Mouse (Mus musculus): Measurements from ENCODE around the gene Cobll1. TPM values are rescaled to one million over a fixed set of nuclear protein-coding genes. Genes with fewer than 3 reads are reported as not detected.

Cobll1 gene
- polyA plus RNA-seq, 1 experiment from 2014 or later = 3.8 TPM

DNA sequence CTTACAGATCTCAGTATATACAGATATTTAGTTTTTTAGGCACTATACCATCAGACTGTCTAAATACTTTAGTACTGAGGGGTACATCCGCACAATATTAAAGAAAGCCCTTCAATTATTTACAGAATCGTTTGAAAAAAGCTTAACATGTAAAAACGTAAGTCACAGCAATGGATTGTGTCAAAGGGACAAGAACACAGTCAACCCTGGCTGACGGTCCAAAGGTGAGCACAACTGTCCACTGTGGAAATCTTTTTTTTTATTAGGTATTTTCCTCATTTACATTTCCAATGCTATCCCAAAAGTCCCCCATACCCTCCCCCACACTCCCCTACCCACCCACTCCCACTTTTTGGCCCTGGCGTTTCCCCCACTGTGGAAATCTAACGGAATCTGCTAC lies 67.1 kb downstream of the Cobll1 start:
- Histone ChIP-seq H3K27ac (replicated peaks) (no peak overlapping the region), H3K4me3 (replicated peaks) (no peak overlapping the region), H3K4me2 (no peak overlapping the region), H3K9me3 (replicated peaks) (no peaks in the 10 kb centered on the region), H3K36me3 (replicated peaks) (no peaks in the 10 kb centered on the region), H3K4me1 (replicated peaks) (peaks cover 4% of the 10 kb centered on the region; the same call in 1 of the 2 replicates), H3K27me3 (no peaks in the 10 kb centered on the region), H3K9ac (no peak overlapping the region)
- WGBS (ENCODE audit: insufficient replicate concordance) = 53% methylated on average over 6 of the region's 6 CpGs
- no peak for ATAC-seq (ENCODE audit: insufficient read depth)

DNA sequence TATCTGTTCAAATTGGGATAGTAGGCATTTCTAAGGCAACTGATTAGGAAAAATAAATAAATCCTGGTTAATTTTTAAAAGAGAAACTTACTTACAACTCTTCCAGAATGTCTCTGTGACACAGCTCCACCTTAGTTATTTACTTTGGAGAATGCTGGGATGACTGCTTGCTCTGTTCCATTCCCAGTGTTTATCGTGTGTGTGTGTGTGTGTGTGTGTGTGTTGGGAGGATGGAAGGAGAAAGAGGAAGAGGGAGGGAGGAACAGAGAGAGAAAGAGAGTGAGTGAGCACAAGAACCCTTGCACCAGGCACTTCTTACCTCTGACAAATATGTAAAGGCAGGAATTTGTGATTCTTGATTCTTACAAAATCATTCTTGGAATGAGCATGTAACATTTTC lies 67.7 kb downstream of the Cobll1 start:
- no peak for ATAC-seq (ENCODE audit: insufficient read depth)
- H3K27ac ChIP-seq (replicated peaks) = no peak overlapping the region
- H3K4me2 ChIP-seq = peak overlapping the region; percentile 31; the same call in 1 of the 2 replicates

DNA sequence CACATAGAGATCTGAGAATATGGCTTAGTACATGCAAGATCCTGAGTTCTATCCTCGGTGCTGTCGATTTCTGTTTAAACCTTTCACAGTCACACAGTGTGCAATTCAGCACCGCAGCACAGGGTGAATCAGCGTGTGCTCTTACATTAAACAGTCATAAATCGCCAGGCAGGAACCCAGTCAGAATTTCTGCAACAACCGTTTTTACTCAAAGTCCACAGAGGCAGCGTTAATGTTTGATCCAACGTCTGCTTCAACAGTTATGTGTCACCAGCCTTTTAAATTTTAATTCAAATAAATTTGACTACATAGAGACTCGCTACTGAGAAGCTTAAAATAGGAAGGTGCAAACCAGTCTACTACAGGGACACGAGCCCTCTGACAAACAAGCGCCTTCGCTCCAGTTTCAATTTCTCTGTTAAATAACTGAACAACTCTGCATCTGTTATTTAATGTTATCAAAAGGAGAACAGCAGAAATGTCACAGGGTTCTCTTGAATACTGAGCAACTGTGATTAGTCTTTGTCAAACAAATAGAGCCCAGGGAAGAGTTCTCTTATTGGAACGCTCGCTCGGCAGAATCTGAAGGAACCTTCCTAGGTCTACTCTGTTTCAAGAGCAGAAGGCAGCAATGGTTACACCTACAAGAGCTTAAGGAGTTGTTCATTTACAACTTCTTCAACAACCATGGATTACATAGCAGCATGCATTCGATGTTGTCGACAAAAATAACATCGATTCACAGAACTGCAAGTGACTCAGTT lies 68.3 kb downstream of the Cobll1 start:
- WGBS (ENCODE audit: insufficient replicate concordance) = 68% methylated on average over 18 of the region's 18 CpGs
- H3K4me1 ChIP-seq (replicated peaks) = peaks cover 4% of the 10 kb centered on the region; the same call in 1 of the 2 replicates
- ATAC-seq (ENCODE audit: insufficient read depth) = no peak
- H3K9me3 ChIP-seq (replicated peaks) = no peaks in the 10 kb centered on the region
- no peaks in the 10 kb centered on the region for H3K27me3 ChIP-seq
- peak overlapping the region; percentile 31 for H3K4me2 ChIP-seq
- no peaks in the 10 kb centered on the region for H3K36me3 ChIP-seq (replicated peaks)
- no peak overlapping the region for H3K9ac ChIP-seq
- peak overlapping the region; percentile 20; the same call in 1 of the 2 replicates for H3K27ac ChIP-seq (replicated peaks)
- H3K4me3 ChIP-seq (replicated peaks) = no peak overlapping the region

More for the DNA sequence above, 67.7 kb downstream of the Cobll1 start:
- WGBS (ENCODE audit: insufficient replicate concordance) = 30% methylated on average over 1 of the region's 1 CpGs
- H3K27me3 ChIP-seq = no peaks in the 10 kb centered on the region
- peaks cover 4% of the 10 kb centered on the region; the same call in 1 of the 2 replicates for H3K4me1 ChIP-seq (replicated peaks)
- no peaks in the 10 kb centered on the region for H3K9me3 ChIP-seq (replicated peaks)
- no peak overlapping the region for H3K9ac ChIP-seq
- H3K36me3 ChIP-seq (replicated peaks) = no peaks in the 10 kb centered on the region
- H3K4me3 ChIP-seq (replicated peaks) = no peak overlapping the region

- Histone ChIP-seq H3K36me3 (replicated peaks) (no peaks in the 10 kb centered on the region), H3K9me3 (replicated peaks) (no peaks in the 10 kb centered on the region), H3K4me2 (peak overlapping the region; percentile 31; the same call in 1 of the 2 replicates), H3K27ac (replicated peaks) (0 out of 2 replicates have a peak overlapping the region, but pooled peaks have one; percentile 20), H3K4me1 (replicated peaks) (peaks cover 4% of the 10 kb centered on the region; the same call in 1 of the 2 replicates), H3K4me3 (replicated peaks) (no peak overlapping the region), H3K9ac (no peak overlapping the region), H3K27me3 (no peaks in the 10 kb centered on the region)
- no peak for ATAC-seq (ENCODE audit: insufficient read depth)
- WGBS (ENCODE audit: insufficient replicate concordance) = 69% methylated on average over 5 of the region's 5 CpGs
Measured at GRCm38 (mm10) chr2:65170256-65170655, 68.9 kb downstream of the Cobll1 start.

- Histone ChIP-seq H3K27ac (replicated peaks) (no peak overlapping the region), H3K27me3 (no peaks in the 10 kb centered on the region), H3K9me3 (replicated peaks) (no peaks in the 10 kb centered on the region), H3K4me3 (replicated peaks) (no peak overlapping the region), H3K4me1 (replicated peaks) (no peaks in the 10 kb centered on the region), H3K36me3 (replicated peaks) (no peaks in the 10 kb centered on the region), H3K4me2 (no peak overlapping the region), H3K9ac (no peak overlapping the region)
- 55% methylated on average over 4 of the region's 4 CpGs for WGBS (ENCODE audit: insufficient replicate concordance)
- no peak; the same call in 1 of the 2 replicates for ATAC-seq (ENCODE audit: insufficient read depth)
Measured at GRCm38 (mm10) chr2:65163990-65164389, 75.2 kb downstream of the Cobll1 start.

DNA sequence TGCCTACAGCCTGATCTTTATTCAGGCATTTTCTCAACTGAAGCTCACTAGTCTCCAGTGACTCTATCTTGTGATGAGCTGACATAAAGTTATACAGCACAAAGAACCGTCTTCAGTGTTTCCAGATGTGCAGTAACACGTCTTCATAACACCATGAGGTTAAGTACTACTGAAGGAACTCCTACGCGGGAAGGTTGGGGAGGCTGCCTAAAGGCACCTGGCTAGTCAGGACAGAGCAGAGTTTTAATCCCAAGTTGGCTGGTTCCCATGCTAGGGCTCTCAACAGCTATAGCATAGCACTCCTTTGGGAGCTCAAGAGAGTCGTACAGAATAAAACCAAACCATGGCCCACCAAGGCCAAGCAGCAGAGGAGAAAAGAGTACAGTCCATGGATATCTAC lies 76.6 kb downstream of the Cobll1 start:
- WGBS (ENCODE audit: insufficient replicate concordance) = 66% methylated on average over 5 of the region's 5 CpGs
- no peak overlapping the region for H3K27ac ChIP-seq (replicated peaks)
- H3K4me3 ChIP-seq (replicated peaks) = no peak overlapping the region

DNA sequence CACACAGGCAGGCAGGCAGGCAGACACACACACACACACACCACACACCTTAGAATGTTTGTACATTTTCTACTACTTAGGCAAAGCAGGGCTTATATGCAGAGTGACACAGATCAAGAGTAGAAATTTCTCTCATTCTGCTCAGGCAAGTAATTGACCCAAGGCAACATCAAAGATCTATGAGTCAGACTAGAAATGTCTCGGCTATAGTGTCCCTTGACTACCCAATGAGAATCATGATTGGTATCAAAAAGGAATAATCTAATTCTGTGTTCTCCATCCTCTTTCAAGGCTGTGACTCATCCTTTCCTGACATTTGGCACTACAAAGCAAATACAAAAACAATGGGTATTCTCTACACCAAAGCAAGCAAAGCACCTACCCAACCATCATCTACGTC lies 77.5 kb downstream of the Cobll1 start:
- Histone ChIP-seq H3K4me1 (replicated peaks) (peaks cover 4% of the 10 kb centered on the region; the same call in 1 of the 2 replicates), H3K4me2 (no peak overlapping the region), H3K9ac (no peak overlapping the region), H3K9me3 (replicated peaks) (no peaks in the 10 kb centered on the region), H3K27ac (replicated peaks) (no peak overlapping the region), H3K4me3 (replicated peaks) (no peak overlapping the region), H3K27me3 (no peaks in the 10 kb centered on the region), H3K36me3 (replicated peaks) (no peaks in the 10 kb centered on the region)
- no peak for ATAC-seq (ENCODE audit: insufficient read depth)
- 63% methylated on average over 2 of the region's 2 CpGs for WGBS (ENCODE audit: insufficient replicate concordance)

More for the DNA sequence above, 76.6 kb downstream of the Cobll1 start:
- no peak overlapping the region for H3K4me2 ChIP-seq
- H3K27me3 ChIP-seq = no peaks in the 10 kb centered on the region
- no peaks in the 10 kb centered on the region for H3K9me3 ChIP-seq (replicated peaks)
- ATAC-seq (ENCODE audit: insufficient read depth) = no peak
- H3K36me3 ChIP-seq (replicated peaks) = no peaks in the 10 kb centered on the region
- H3K9ac ChIP-seq = no peak overlapping the region
- peaks cover 4% of the 10 kb centered on the region; the same call in 1 of the 2 replicates for H3K4me1 ChIP-seq (replicated peaks)

- WGBS (ENCODE audit: insufficient replicate concordance) = 65% methylated on average over 5 of the region's 5 CpGs
- H3K9ac ChIP-seq = no peak overlapping the region
- no peak overlapping the region for H3K4me3 ChIP-seq (replicated peaks)
- ATAC-seq (ENCODE audit: insufficient read depth) = no peak
- no peaks in the 10 kb centered on the region for H3K9me3 ChIP-seq (replicated peaks)
- H3K27ac ChIP-seq (replicated peaks) = no peak overlapping the region
- H3K4me1 ChIP-seq (replicated peaks) = peaks cover 4% of the 10 kb centered on the region; the same call in 1 of the 2 replicates
- H3K4me2 ChIP-seq = no peak overlapping the region
- no peaks in the 10 kb centered on the region for H3K27me3 ChIP-seq
- no peaks in the 10 kb centered on the region for H3K36me3 ChIP-seq (replicated peaks)
Measured at GRCm38 (mm10) chr2:65157981-65158651, 81.1 kb downstream of the Cobll1 start.

DNA sequence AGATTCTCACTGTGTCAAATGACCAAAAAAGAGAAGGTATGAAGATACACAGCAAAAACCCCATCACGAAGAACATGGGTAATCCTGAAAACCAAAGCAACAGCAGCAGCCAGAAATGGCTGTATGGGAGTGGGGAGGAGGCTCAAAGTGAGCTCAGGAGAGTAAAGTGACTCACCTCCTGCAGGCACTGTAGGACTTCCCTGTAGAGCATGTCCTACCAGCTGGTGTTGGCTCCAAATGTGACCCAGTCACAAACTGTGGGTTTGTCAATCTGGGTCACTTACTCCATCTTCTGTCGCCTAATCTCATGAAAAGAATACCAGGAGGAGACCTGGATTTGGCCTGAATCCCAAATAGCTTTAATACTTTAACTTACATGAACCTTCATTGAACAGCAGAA lies 81.9 kb downstream of the Cobll1 start:
- 53% methylated on average over 2 of the region's 2 CpGs for WGBS (ENCODE audit: insufficient replicate concordance)
- Histone ChIP-seq H3K27me3 (no peaks in the 10 kb centered on the region), H3K9me3 (replicated peaks) (no peaks in the 10 kb centered on the region), H3K27ac (replicated peaks) (no peak overlapping the region), H3K4me3 (replicated peaks) (no peak overlapping the region), H3K9ac (no peak overlapping the region), H3K4me2 (no peak overlapping the region), H3K36me3 (replicated peaks) (no peaks in the 10 kb centered on the region), H3K4me1 (replicated peaks) (peaks cover 4% of the 10 kb centered on the region; the same call in 1 of the 2 replicates)
- ATAC-seq (ENCODE audit: insufficient read depth) = no peak

GRCm38 (mm10) chr2:65148928-65149327 lies 90.3 kb downstream of the Cobll1 start:
- WGBS (ENCODE audit: insufficient replicate concordance) = 62% methylated on average over 6 of the region's 6 CpGs
- no peaks in the 10 kb centered on the region for H3K27me3 ChIP-seq
- H3K4me3 ChIP-seq (replicated peaks) = no peak overlapping the region
- ATAC-seq (ENCODE audit: insufficient read depth) = no peak
- H3K9me3 ChIP-seq (replicated peaks) = no peaks in the 10 kb centered on the region
- no peak overlapping the region for H3K4me2 ChIP-seq
- H3K4me1 ChIP-seq (replicated peaks) = no peaks in the 10 kb centered on the region
- H3K27ac ChIP-seq (replicated peaks) = no peak overlapping the region
- no peaks in the 10 kb centered on the region for H3K36me3 ChIP-seq (replicated peaks)
- H3K9ac ChIP-seq = no peak overlapping the region

DNA sequence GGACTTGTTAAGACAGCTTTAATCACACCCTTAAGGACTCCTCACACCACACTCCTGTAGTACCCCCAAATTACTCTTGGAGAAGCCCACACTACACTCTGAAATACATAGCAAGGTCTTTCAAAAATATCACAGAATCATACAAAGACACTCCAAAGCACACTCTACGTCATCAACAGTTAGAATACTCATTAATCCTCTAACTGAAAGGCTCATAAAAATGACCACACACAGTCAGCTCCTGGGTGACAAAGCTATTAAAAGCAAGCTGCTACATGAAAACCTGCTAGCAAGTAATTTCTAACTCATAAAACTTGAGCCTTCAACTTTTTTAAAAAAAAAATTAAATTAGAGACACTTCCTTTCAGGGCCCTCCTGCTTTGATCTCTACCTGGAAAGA lies 91.8 kb downstream of the Cobll1 start:
- H3K27ac ChIP-seq (replicated peaks) = no peak overlapping the region
- H3K9ac ChIP-seq = no peak overlapping the region
- H3K4me3 ChIP-seq (replicated peaks) = no peak overlapping the region
- 60% methylated on average over 1 of the region's 1 CpGs for WGBS (ENCODE audit: insufficient replicate concordance)
- H3K9me3 ChIP-seq (replicated peaks) = no peaks in the 10 kb centered on the region
- H3K27me3 ChIP-seq = no peaks in the 10 kb centered on the region
- H3K36me3 ChIP-seq (replicated peaks) = no peaks in the 10 kb centered on the region
- no peak for ATAC-seq (ENCODE audit: insufficient read depth)
- H3K4me2 ChIP-seq = no peak overlapping the region
- H3K4me1 ChIP-seq (replicated peaks) = no peaks in the 10 kb centered on the region
